Mouse (Mus musculus): ENCODE data around the gene Zcchc7.
"Not testable (repeated sequence)": the region's sequence is repeated elsewhere in the genome, so short reads cannot be mapped to it uniquely, and the experiment has no call there.

Zcchc7 gene

GRCm38 (mm10) chr4:44906399-44906798 is 150.7 kb downstream of the Zcchc7 start:
- CTCF ChIA-PET = interaction anchor here (0.6 to 1.1 kb wide), 2 partner anchors 61 to 235 kb away, joined by 3 read pairs; no protein-coding TSS in a partner anchor

GRCm38 (mm10) chr4:44910065-44910464 is 154.4 kb downstream of the Zcchc7 start:
- CTCF ChIA-PET = interaction anchor here (0.9 kb wide), 1 partner anchor 241 kb away, joined by 4 read pairs; no protein-coding TSS in a partner anchor

- CTCF ChIA-PET = interaction anchor here (0.5 to 0.7 kb wide), 2 partner anchors 291 to 1457 kb away, joined by 3 to 10 read pairs; no protein-coding TSS in a partner anchor
Measured at GRCm38 (mm10) chr4:44910857-44911256, 155.2 kb downstream of the Zcchc7 start.

GRCm38 (mm10) chr4:44917312-44917848 is 161.7 kb downstream of the Zcchc7 start:
- CTCF ChIA-PET = interaction anchor here (0.7 kb wide), 1 partner anchor 18 kb away, joined by 3 read pairs; no protein-coding TSS in a partner anchor

- CTCF ChIA-PET = interaction anchor here (0.7 kb wide), 2 partner anchors 10 to 17 kb away, joined by 3 read pairs; no protein-coding TSS in a partner anchor
Measured at GRCm38 (mm10) chr4:44917907-44918306, 162.2 kb downstream of the Zcchc7 start.

- CTCF ChIA-PET = no interaction called here
Measured at GRCm38 (mm10) chr4:44920831-44921230, 165.2 kb downstream of the Zcchc7 start.

GRCm38 (mm10) chr4:44922466-44923128 is 166.9 kb downstream of the Zcchc7 start:
- CTCF ChIA-PET = no interaction called here

- CTCF ChIA-PET = no interaction called here
Measured at GRCm38 (mm10) chr4:44923129-44923481, 167.4 kb downstream of the Zcchc7 start.

GRCm38 (mm10) chr4:44927934-44928333 is 172.3 kb downstream of the Zcchc7 start:
- CTCF ChIA-PET = interaction anchor here (0.9 kb wide), 1 partner anchor 10 kb away, joined by 3 read pairs; no protein-coding TSS in a partner anchor

GRCm38 (mm10) chr4:44928790-44929189 is 173.1 kb downstream of the Zcchc7 start:
- CTCF ChIA-PET = no interaction called here

- CTCF ChIA-PET = no interaction called here
Measured at GRCm38 (mm10) chr4:44930406-44930805, 174.7 kb downstream of the Zcchc7 start.

- CTCF ChIA-PET = interaction anchor here (0.7 to 1.1 kb wide), 2 partner anchors 13 to 268 kb away, joined by 3 to 4 read pairs; no protein-coding TSS in a partner anchor
Measured at GRCm38 (mm10) chr4:44931732-44932131, 176.1 kb downstream of the Zcchc7 start.

GRCm38 (mm10) chr4:44938359-44939340 is 183.0 kb downstream of the Zcchc7 start:
- CTCF ChIA-PET = no interaction called here

- CTCF ChIA-PET = no interaction called here
Measured at GRCm38 (mm10) chr4:44939576-44940249, 184.0 kb downstream of the Zcchc7 start.

- CTCF ChIA-PET = interaction anchor here (0.9 to 1.2 kb wide), 2 partner anchors 27 to 269 kb away, joined by 4 to 5 read pairs; no protein-coding TSS in a partner anchor
Measured at GRCm38 (mm10) chr4:44940286-44940685, 184.6 kb downstream of the Zcchc7 start.

GRCm38 (mm10) chr4:44942237-44942636 is 186.6 kb downstream of the Zcchc7 start:
- CTCF ChIA-PET = interaction anchor here (0.5 kb wide), 1 partner anchor 59 kb away, joined by 4 read pairs; no protein-coding TSS in a partner anchor

- CTCF ChIA-PET = no interaction called here
Measured at GRCm38 (mm10) chr4:44943480-44943879, 187.8 kb downstream of the Zcchc7 start.

GRCm38 (mm10) chr4:44944426-44945075 is 188.9 kb downstream of the Zcchc7 start:
- CTCF ChIA-PET = interaction anchor here (0.7 kb wide), 2 partner anchors 209 to 322 kb away, joined by 5 to 6 read pairs; no protein-coding TSS in a partner anchor

- CTCF ChIA-PET = not testable (repeated sequence)
Measured at GRCm38 (mm10) chr4:44946126-44946525, 190.4 kb downstream of the Zcchc7 start.

- CTCF ChIA-PET = no interaction called here
Measured at GRCm38 (mm10) chr4:44947464-44947863, 191.8 kb downstream of the Zcchc7 start.

GRCm38 (mm10) chr4:44948314-44948713 is 192.6 kb downstream of the Zcchc7 start:
- CTCF ChIA-PET = interaction anchor here (0.5 kb wide), 1 partner anchor 1080 kb away, joined by 4 read pairs; no protein-coding TSS in a partner anchor

Measured in spleen, embryonic (tissue).